Mouse (Mus musculus) heart, embryonic 11.5 days (tissue): ENCODE results near the gene Trim65. TPM values are rescaled to one million over a fixed set of nuclear protein-coding genes. Genes with fewer than 3 reads are reported as not detected.
A peak's percentile ranks its signal among the peaks of the same experiment; 100 is the strongest.

Experiments used
- ATAC-seq: fragments of 200-750 bp; cut with Nextera tagmentation; replicated peaks from 2 replicates; pipeline ENCODE4 v1.8.0; 2017; ENCODE audit warnings: moderate library complexity; ENCODE audit not compliant: insufficient number of reproducible peaks, low FRiP score, low TSS enrichment
- H3K27ac ChIP-seq: fragments of 300-500 bp; sonication (generic); 2 replicates; pipeline ENCODE4 v1.5.1; 2014; ENCODE audit warnings: mild to moderate bottlenecking, low read depth, low read length
- H3K27me3 ChIP-seq: fragments of 300-500 bp; sonication (generic); 2 replicates; pipeline ENCODE4 v1.6.1; 2014; ENCODE audit warnings: mild to moderate bottlenecking, low read length, mixed read lengths; ENCODE audit not compliant: control insufficient read depth, insufficient read depth
- H3K36me3 ChIP-seq: fragments of 300-500 bp; sonication (generic); 2 replicates; pipeline ENCODE4 v1.6.1; 2014; ENCODE audit warnings: mild to moderate bottlenecking, low read length, moderate library complexity, mixed read lengths; ENCODE audit not compliant: control insufficient read depth, insufficient read depth
- H3K4me1 ChIP-seq: fragments of 300-500 bp; sonication (generic); 2 replicates; pipeline ENCODE4 v1.6.1; 2014; ENCODE audit warnings: low read length; ENCODE audit not compliant: control insufficient read depth, insufficient read depth
- H3K4me2 ChIP-seq: fragments of 300-500 bp; sonication (generic); 2 replicates; pipeline ENCODE4 v1.6.1; 2014; ENCODE audit warnings: mild to moderate bottlenecking, moderate library complexity
- H3K4me3 ChIP-seq: fragments of 300-500 bp; sonication (generic); 2 replicates; pipeline ENCODE4 v1.5.1; 2014; ENCODE audit warnings: low read depth, low read length
- H3K9ac ChIP-seq: fragments of 300-500 bp; sonication (generic); 2 replicates; pipeline ENCODE4 v1.6.1; 2014; ENCODE audit warnings: mild to moderate bottlenecking, low read depth, low read length, moderate library complexity
- H3K9me3 ChIP-seq: fragments of 300-500 bp; sonication (generic); replicated peaks from 2 replicates; pipeline ENCODE4 v1.6.1; 2016; ENCODE audit warnings: low read length; ENCODE audit not compliant: control insufficient read depth
- WGBS: fragments of 180-500 bp; shearing (Covaris S2); extraction: QIAGEN DNeasy Blood & Tissue Kit; methylation state at CpG from one replicate; pipeline ENCODE4 v1.1.7; 2014; ENCODE audit not compliant: insufficient replicate concordance; 5-methylcytosine and 5-hydroxymethylcytosine counted together
- polyA plus RNA-seq: library from polyadenylated mRNA; unstranded; fragments of >200 nt; fragmentation: Nextera tagmentation; extraction: Ambion mirVana; gene quantifications from 2 replicates; pipeline ENCODE4 v1.2.1, GENCODE M21; 2014

The Trim65 gene
- polyA plus RNA-seq, 1 experiment from 2014 or later = 4.5 TPM

DNA sequence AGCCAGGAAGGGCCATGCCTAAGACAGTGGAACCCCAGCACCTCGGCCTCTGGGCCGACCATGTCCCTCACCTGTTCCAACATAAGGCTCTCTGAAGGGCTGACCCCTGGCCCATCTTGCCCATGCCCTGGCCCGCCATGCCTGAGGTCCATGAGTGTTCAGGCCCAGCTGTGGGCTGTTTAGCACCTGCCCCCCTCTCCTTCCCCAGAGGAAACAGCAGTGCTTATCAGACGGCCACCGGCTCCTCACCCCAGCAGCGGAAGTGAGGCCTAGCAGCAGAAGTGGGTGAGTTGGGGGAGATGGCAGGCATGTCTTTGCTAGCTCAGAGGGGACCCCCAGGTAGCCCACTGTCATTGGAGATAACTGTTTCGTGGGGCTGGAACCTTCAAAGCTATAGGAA lies 54.1 kb downstream of the Trim65 start:
- H3K4me1 ChIP-seq = peaks cover 36% of the 10 kb centered on the region
- WGBS = 42% methylated on average over 7 of the region's 7 CpGs
- H3K27ac ChIP-seq = peak overlapping the region; percentile 85
- H3K36me3 ChIP-seq = peaks cover 14% of the 10 kb centered on the region
- H3K9ac ChIP-seq = peak overlapping the region; percentile 65
- 0 out of 2 replicates have a peak, but pooled peaks have one; percentile 19 for ATAC-seq
- H3K4me3 ChIP-seq = peak overlapping the region; percentile 3; the same call in 1 of the 2 replicates
- no peaks in the 10 kb centered on the region for H3K27me3 ChIP-seq
- peak overlapping the region; percentile 67 for H3K4me2 ChIP-seq
- no peaks in the 10 kb centered on the region for H3K9me3 ChIP-seq

GRCm38 (mm10) chr11:116076266-116076540 lies 54.7 kb downstream of the Trim65 start:
- peak overlapping the region; percentile 3; the same call in 1 of the 2 replicates for H3K4me3 ChIP-seq
- WGBS = 43% methylated on average over 7 of the region's 7 CpGs

GRCm38 (mm10) chr11:116075539-116076265 lies 55.2 kb downstream of the Trim65 start:
- peaks cover 11% of the 10 kb centered on the region for H3K36me3 ChIP-seq
- peaks cover 36% of the 10 kb centered on the region for H3K4me1 ChIP-seq
- ATAC-seq = no peak
- H3K9me3 ChIP-seq = no peaks in the 10 kb centered on the region
- 0 out of 2 replicates have a peak overlapping the region, but pooled peaks have one; percentile 44 for H3K9ac ChIP-seq
- H3K27ac ChIP-seq = no peak overlapping the region
- H3K4me3 ChIP-seq = no peak overlapping the region
- no peaks in the 10 kb centered on the region for H3K27me3 ChIP-seq
- 37% methylated on average over 20 of the region's 20 CpGs for WGBS
- H3K4me2 ChIP-seq = peak overlapping the region; percentile 67

More at GRCm38 (mm10) chr11:116076266-116076540, 54.7 kb downstream of the Trim65 start:
- no peak for ATAC-seq
- Histone ChIP-seq H3K4me1 (peaks cover 36% of the 10 kb centered on the region), H3K27ac (peak overlapping the region; percentile 30; the same call in 1 of the 2 replicates), H3K27me3 (no peaks in the 10 kb centered on the region), H3K36me3 (peaks cover 14% of the 10 kb centered on the region), H3K9ac (0 out of 2 replicates have a peak overlapping the region, but pooled peaks have one; percentile 44), H3K9me3 (no peaks in the 10 kb centered on the region), H3K4me2 (peak overlapping the region; percentile 67)

- 46% methylated on average over 7 of the region's 7 CpGs for WGBS
- H3K4me2 ChIP-seq = peak overlapping the region; percentile 6; the same call in 1 of the 2 replicates
- H3K27me3 ChIP-seq = no peaks in the 10 kb centered on the region
- peaks cover 3% of the 10 kb centered on the region; the same call in 1 of the 2 replicates for H3K36me3 ChIP-seq
- no peak overlapping the region for H3K9ac ChIP-seq
- H3K4me3 ChIP-seq = no peak overlapping the region
- H3K4me1 ChIP-seq = peaks cover 36% of the 10 kb centered on the region
- no peak; the same call in 1 of the 2 replicates for ATAC-seq
- no peak overlapping the region; the same call in 1 of the 2 replicates for H3K27ac ChIP-seq
- H3K9me3 ChIP-seq = no peaks in the 10 kb centered on the region
These were observed 56.4 kb downstream of the Trim65 start for GRCm38 (mm10) chr11:116074436-116074991.

DNA sequence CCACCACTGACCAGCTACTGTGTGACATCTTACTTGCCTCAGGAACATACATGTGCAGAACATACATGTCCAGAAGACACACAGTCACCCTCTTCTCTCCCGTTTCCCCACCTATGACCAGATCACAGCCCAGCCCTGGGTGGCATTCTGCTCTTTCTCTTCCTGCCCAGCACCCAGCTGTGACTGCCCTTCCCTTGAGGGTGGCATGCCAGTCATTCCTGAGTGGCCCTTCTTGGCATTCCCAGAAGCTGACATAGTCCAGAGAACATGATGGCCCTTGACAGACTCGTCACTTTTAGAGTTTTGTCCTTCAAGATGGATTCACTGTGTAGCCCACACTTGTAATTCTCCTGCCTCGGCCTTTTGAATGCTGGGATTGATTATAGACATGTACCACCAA lies 58.3 kb downstream of the Trim65 start:
- Histone ChIP-seq H3K27ac (no peak overlapping the region), H3K9me3 (no peaks in the 10 kb centered on the region), H3K4me3 (no peak overlapping the region), H3K9ac (no peak overlapping the region), H3K27me3 (no peaks in the 10 kb centered on the region), H3K36me3 (no peaks in the 10 kb centered on the region), H3K4me1 (peaks cover 19% of the 10 kb centered on the region), H3K4me2 (no peak overlapping the region)
- no peak for ATAC-seq
- 65% methylated on average over 3 of the region's 3 CpGs for WGBS

Other genes with a start within 250 kb of the Trim65 start
- 19.6 and 21.8 TPM in 2 replicates for gene Smim5, start 231.2 kb downstream of the Trim65 start, polyA plus RNA-seq
- 0.46 and 1.2 TPM in 2 replicates for gene Smim6, start 219.1 kb downstream of the Trim65 start, polyA plus RNA-seq
- gene Sap30bp, start 197.8 kb downstream of the Trim65 start, polyA plus RNA-seq = 27.9 and 28.3 TPM in 2 replicates
- 12.3 and 13.0 TPM in 2 replicates for gene Recql5, start 197.7 kb downstream of the Trim65 start, polyA plus RNA-seq
- 0.51 and 0.80 TPM in 2 replicates for gene Itgb4, start 156.4 kb downstream of the Trim65 start, polyA plus RNA-seq
- gene Galk1, start 118.4 kb downstream of the Trim65 start, polyA plus RNA-seq = 137 and 151 TPM in 2 replicates
- 734 and 757 TPM in 2 replicates for gene H3f3b, start 103.2 kb downstream of the Trim65 start, polyA plus RNA-seq
- 18.7 and 20.0 TPM in 2 replicates for gene Unk, start 100.8 kb downstream of the Trim65 start, polyA plus RNA-seq
- 2.3 and 2.6 TPM in 2 replicates for gene Unc13d, start 53.2 kb downstream of the Trim65 start, polyA plus RNA-seq
- gene Wbp2, start 44.1 kb downstream of the Trim65 start, polyA plus RNA-seq = 129 and 144 TPM in 2 replicates
- gene Trim47, start 3.9 kb downstream of the Trim65 start, polyA plus RNA-seq = 38.3 and 40.2 TPM in 2 replicates
- gene Mrpl38, start 7.7 kb upstream of the Trim65 start, polyA plus RNA-seq = 109 and 116 TPM in 2 replicates
- 20.3 and 20.6 TPM in 2 replicates for gene Fbf1, start 37.0 kb upstream of the Trim65 start, polyA plus RNA-seq
- 74.0 and 76.4 TPM in 2 replicates for gene Ten1, start 67.7 kb upstream of the Trim65 start, polyA plus RNA-seq
- 29.3 and 32.3 TPM in 2 replicates for gene Acox1, start 67.9 kb upstream of the Trim65 start, polyA plus RNA-seq
- 0.26 and 0.31 TPM in 2 replicates for gene Evpl, start 106.9 kb upstream of the Trim65 start, polyA plus RNA-seq
- 61.5 and 61.9 TPM in 2 replicates for gene Srp68, start 143.1 kb upstream of the Trim65 start, polyA plus RNA-seq
- 0.16 TPM in 1 of 2 replicates, not detected in the other for gene Galr2, start 149.8 kb upstream of the Trim65 start, polyA plus RNA-seq
- gene Exoc7, start 176.1 kb upstream of the Trim65 start, polyA plus RNA-seq = 42.5 and 46.6 TPM in 2 replicates
- 0.07 TPM in 1 of 2 replicates, not detected in the other for gene Foxj1, start 204.3 kb upstream of the Trim65 start, polyA plus RNA-seq